Mouse (Mus musculus) kidney, embryonic 14.5 days (tissue): ENCODE measurements around the gene Prkag2. TPM values are rescaled to one million over a fixed set of nuclear protein-coding genes. Genes with fewer than 3 reads are reported as not detected.

Experiments used
- ATAC-seq: fragments of 200-750 bp; cut with Nextera tagmentation; 2 replicates; pipeline ENCODE4 v1.8.0; 2017; ENCODE audit warnings: moderate number of reproducible peaks, mild to moderate bottlenecking, moderate TSS enrichment, moderate library complexity; ENCODE audit not compliant: low FRiP score, low TSS enrichment
- H3K27ac ChIP-seq: fragments of 300-500 bp; sonication (generic); 2 replicates; pipeline ENCODE4 v1.5.1; 2014; ENCODE audit warnings: low read depth, mild to moderate bottlenecking, low read length, moderate library complexity, mixed read lengths
- H3K27me3 ChIP-seq: fragments of 300-500 bp; sonication (generic); 2 replicates; pipeline ENCODE4 v1.6.1; 2014; ENCODE audit warnings: mild to moderate bottlenecking, low read length; ENCODE audit not compliant: control insufficient read depth, insufficient read depth
- H3K36me3 ChIP-seq: fragments of 300-500 bp; sonication (generic); 2 replicates; pipeline ENCODE4 v1.6.1; 2014; ENCODE audit warnings: low read length, mixed read lengths; ENCODE audit not compliant: control insufficient read depth, insufficient read depth
- H3K4me1 ChIP-seq: fragments of 300-500 bp; sonication (generic); 2 replicates; pipeline ENCODE4 v1.6.1; 2014; ENCODE audit warnings: low read length, mixed read lengths; ENCODE audit not compliant: control insufficient read depth, insufficient read depth
- H3K4me2 ChIP-seq: fragments of 300-500 bp; sonication (generic); replicated peaks from 2 replicates; pipeline ENCODE4 v1.6.1; 2014; ENCODE audit warnings: low read depth, mild to moderate bottlenecking, low read length
- H3K4me3 ChIP-seq: fragments of 300-500 bp; sonication (generic); 2 replicates; pipeline ENCODE4 v1.5.1; 2014; ENCODE audit warnings: mild to moderate bottlenecking, low read length
- H3K9ac ChIP-seq: fragments of 300-500 bp; sonication (generic); 2 replicates; pipeline ENCODE4 v1.6.1; 2014; ENCODE audit warnings: low read depth, mild to moderate bottlenecking, low read length, moderate library complexity
- H3K9me3 ChIP-seq: fragments of 300-500 bp; sonication (generic); 2 replicates; pipeline ENCODE4 v1.6.1; 2016; ENCODE audit warnings: low read length; ENCODE audit not compliant: control insufficient read depth
- WGBS: fragments of 180-500 bp; shearing (Covaris S2); extraction: QIAGEN DNeasy Blood & Tissue Kit; methylation state at CpG from one replicate; pipeline ENCODE4 v1.1.7; 2014; 5-methylcytosine and 5-hydroxymethylcytosine counted together
- polyA plus RNA-seq: library from polyadenylated mRNA; unstranded; fragments of >200 nt; fragmentation: Nextera tagmentation; extraction: Ambion mirVana; gene quantifications from 2 replicates; pipeline ENCODE4 v1.2.1, GENCODE M21; 2014

The Prkag2 gene
- polyA plus RNA-seq, 1 experiment from 2014 or later, result 44.6 TPM

GRCm38 (mm10) chr5:25064270-25065232 is 35.9 kb downstream of the Prkag2 start:
- H3K27ac ChIP-seq, result no peak overlapping the region
- no peak overlapping the region for H3K4me2 ChIP-seq
- WGBS, result 67% methylated on average over 8 of the region's 8 CpGs
- H3K36me3 ChIP-seq, result no peaks in the 10 kb centered on the region
- H3K9ac ChIP-seq, result no peak overlapping the region
- no peak for ATAC-seq
- H3K9me3 ChIP-seq, result no peaks in the 10 kb centered on the region
- H3K4me3 ChIP-seq, result no peak overlapping the region
- peaks cover 14% of the 10 kb centered on the region; the same call in 1 of the 2 replicates for H3K4me1 ChIP-seq
- no peaks in the 10 kb centered on the region; the same call in 1 of the 2 replicates for H3K27me3 ChIP-seq

GRCm38 (mm10) chr5:25062506-25063132 is 37.8 kb downstream of the Prkag2 start:
- 46% methylated on average over 17 of the region's 17 CpGs for WGBS
- Histone ChIP-seq H3K27me3 (no peaks in the 10 kb centered on the region; the same call in 1 of the 2 replicates), H3K27ac (no peak overlapping the region), H3K36me3 (no peaks in the 10 kb centered on the region), H3K4me3 (no peak overlapping the region), H3K9ac (no peak overlapping the region), H3K9me3 (no peaks in the 10 kb centered on the region), H3K4me1 (peaks cover 20% of the 10 kb centered on the region; the same call in 1 of the 2 replicates), H3K4me2 (no peak overlapping the region)
- ATAC-seq, result no peak

- WGBS, result 20% methylated on average over 21 of the region's 21 CpGs
- ATAC-seq, result no peak
- Histone ChIP-seq H3K4me2 (no peak overlapping the region; the same call in 1 of the 2 replicates), H3K27ac (no peak overlapping the region), H3K27me3 (no peaks in the 10 kb centered on the region; the same call in 1 of the 2 replicates), H3K9me3 (no peaks in the 10 kb centered on the region), H3K4me1 (peaks cover 19% of the 10 kb centered on the region), H3K4me3 (no peak overlapping the region), H3K36me3 (no peaks in the 10 kb centered on the region), H3K9ac (no peak overlapping the region)
These were observed 41.3 kb downstream of the Prkag2 start for GRCm38 (mm10) chr5:25058853-25059741.

GRCm38 (mm10) chr5:25058417-25058816 is 42.0 kb downstream of the Prkag2 start:
- ATAC-seq, result no peak
- 37% methylated on average over 7 of the region's 7 CpGs for WGBS

GRCm38 (mm10) chr5:25055288-25055687 is 45.2 kb downstream of the Prkag2 start:
- Histone ChIP-seq H3K27ac (no peak overlapping the region), H3K4me1 (peaks cover 21% of the 10 kb centered on the region), H3K4me3 (no peak overlapping the region), H3K4me2 (no peak overlapping the region), H3K9ac (no peak overlapping the region), H3K27me3 (no peaks in the 10 kb centered on the region; the same call in 1 of the 2 replicates), H3K36me3 (no peaks in the 10 kb centered on the region), H3K9me3 (no peaks in the 10 kb centered on the region)
- 41% methylated on average over 4 of the region's 4 CpGs for WGBS
- peak; percentile 64; the same call in 1 of the 2 replicates for ATAC-seq

More at GRCm38 (mm10) chr5:25058417-25058816, 42.0 kb downstream of the Prkag2 start:
- H3K9me3 ChIP-seq, result no peaks in the 10 kb centered on the region
- H3K4me1 ChIP-seq, result peaks cover 21% of the 10 kb centered on the region
- H3K36me3 ChIP-seq, result no peaks in the 10 kb centered on the region
- H3K4me3 ChIP-seq, result no peak overlapping the region
- H3K4me2 ChIP-seq, result no peak overlapping the region
- no peaks in the 10 kb centered on the region; the same call in 1 of the 2 replicates for H3K27me3 ChIP-seq
- no peak overlapping the region for H3K27ac ChIP-seq
- H3K9ac ChIP-seq, result no peak overlapping the region

- ATAC-seq, result no peak
- no peak overlapping the region for H3K9ac ChIP-seq
- H3K4me1 ChIP-seq, result peaks cover 17% of the 10 kb centered on the region
- WGBS, result 68% methylated on average over 7 of the region's 7 CpGs
- no peaks in the 10 kb centered on the region for H3K9me3 ChIP-seq
- no peak overlapping the region for H3K4me2 ChIP-seq
- no peak overlapping the region for H3K4me3 ChIP-seq
- H3K36me3 ChIP-seq, result no peaks in the 10 kb centered on the region
- H3K27ac ChIP-seq, result no peak overlapping the region
- no peaks in the 10 kb centered on the region for H3K27me3 ChIP-seq
These were observed 46.3 kb downstream of the Prkag2 start for GRCm38 (mm10) chr5:25053971-25054658.

GRCm38 (mm10) chr5:25050827-25051226 is 49.6 kb downstream of the Prkag2 start:
- Histone ChIP-seq H3K36me3 (no peaks in the 10 kb centered on the region), H3K27ac (no peak overlapping the region), H3K27me3 (no peaks in the 10 kb centered on the region), H3K4me1 (peaks cover 12% of the 10 kb centered on the region), H3K4me3 (no peak overlapping the region), H3K9me3 (no peaks in the 10 kb centered on the region), H3K4me2 (no peak overlapping the region), H3K9ac (no peak overlapping the region)
- 60% methylated on average over 8 of the region's 8 CpGs for WGBS
- ATAC-seq, result no peak

GRCm38 (mm10) chr5:25047670-25048069 is 52.8 kb downstream of the Prkag2 start:
- Histone ChIP-seq H3K4me2 (no peak overlapping the region), H3K36me3 (no peaks in the 10 kb centered on the region), H3K27ac (no peak overlapping the region), H3K4me1 (no peaks in the 10 kb centered on the region), H3K27me3 (no peaks in the 10 kb centered on the region), H3K4me3 (no peak overlapping the region), H3K9me3 (no peaks in the 10 kb centered on the region), H3K9ac (no peak overlapping the region)
- ATAC-seq, result no peak
- 67% methylated on average over 1 of the region's 1 CpGs for WGBS
